In the genomic region with DNA sequence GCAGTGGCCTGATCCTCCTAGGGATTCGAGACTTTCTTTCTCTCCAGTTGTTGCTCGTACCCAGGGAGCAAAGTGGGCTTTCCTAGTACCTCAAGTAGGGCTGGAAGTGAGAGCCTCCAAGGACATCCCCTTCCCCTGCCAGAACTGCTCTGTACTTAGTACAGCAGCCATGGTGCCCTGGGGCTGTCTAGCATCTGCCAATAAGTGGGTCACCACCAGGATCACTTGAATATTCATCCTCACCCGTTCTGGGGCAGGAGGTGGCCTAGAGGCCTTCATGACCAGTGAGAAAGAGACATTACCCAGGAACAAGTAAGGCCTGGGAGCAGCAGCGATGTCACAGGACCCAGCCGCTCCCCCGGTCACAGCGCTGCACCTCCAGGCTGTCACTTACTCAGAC, we compare ENCODE assay signal across 17 mouse cellular contexts. TPM values are rescaled to one million over a fixed set of nuclear protein-coding genes. Genes with fewer than 3 reads are reported as not detected.
DNase-seq lines count a peak whose midpoint lies in the region; ATAC-seq and TF ChIP-seq lines count a peak whose summit lies in the region.
"Had no signal": no experiment of that assay in that cellular context is flagged by ENCODE, and none has a peak within 500 bp of the region (broad histone marks: within the 10 kb centered on the region; RNA-seq: fewer than 3 reads in every experiment).

No protein-coding gene starts in this region.

- intact Hi-C loops in heart, postnatal 10 days (cut with DNase I): no loop called here

- no peak overlapping the region for H3K4me3 ChIP-seq in heart, embryonic 10.5 days
- no peak overlapping the region for H3K4me3 ChIP-seq in lung, postnatal 0 days (ENCODE audit: low read depth, low read length)
- H3K4me3 ChIP-seq in embryonic facial prominence, embryonic 12.5 days: no peak overlapping the region
- H3K4me3 ChIP-seq: forebrain, embryonic 15.5 days; gastrocnemius, adult 2 months; kidney, embryonic 15.5 days; liver, embryonic 13.5 days had no signal

- H3K9me3 ChIP-seq in heart, embryonic 10.5 days: no peaks in the 10 kb centered on the region
- H3K9me3 ChIP-seq in lung, postnatal 0 days (ENCODE audit: low read length): no peaks in the 10 kb centered on the region
- H3K9me3 ChIP-seq in embryonic facial prominence, embryonic 12.5 days: no peaks in the 10 kb centered on the region
- H3K9me3 ChIP-seq: forebrain, embryonic 15.5 days; kidney, embryonic 15.5 days; liver, embryonic 13.5 days had no signal

- no peak for ATAC-seq in lung, postnatal 0 days
- no peak for ATAC-seq in embryonic facial prominence, embryonic 12.5 days (ENCODE audit: insufficient number of reproducible peaks, insufficient read depth, low FRiP score, low TSS enrichment)
- ATAC-seq: forebrain, embryonic 15.5 days; inflammation-experienced regulatory T-cells, adult 6 months; midbrain, embryonic 16.5 days had no signal

- H3K27ac ChIP-seq in heart, embryonic 10.5 days: peak overlapping the region; percentile 24
- H3K27ac ChIP-seq in lung, postnatal 0 days (ENCODE audit: low read length): peak overlapping the region; percentile 51; the same call in 1 of the 2 replicates
- H3K27ac ChIP-seq in embryonic facial prominence, embryonic 12.5 days: peak overlapping the region; percentile 46; the same call in 1 of the 2 replicates
- H3K27ac ChIP-seq: forebrain, embryonic 15.5 days; gastrocnemius, adult 2 months; kidney, embryonic 15.5 days; liver, embryonic 13.5 days had no signal

- WGBS in heart, embryonic 10.5 days: 80% methylated on average over 7 of the region's 7 CpGs
- WGBS in lung, postnatal 0 days: 84% methylated on average over 7 of the region's 7 CpGs
- WGBS in embryonic facial prominence, embryonic 12.5 days: 72% methylated on average over 7 of the region's 7 CpGs

- H3K27me3 ChIP-seq in heart, embryonic 10.5 days (ENCODE audit: insufficient read depth, poor library complexity, severe bottlenecking): peaks cover 20% of the 10 kb centered on the region
- no peaks in the 10 kb centered on the region for H3K27me3 ChIP-seq in lung, postnatal 0 days (replicated peaks; ENCODE audit: insufficient read depth, low read length)
- peaks cover 3% of the 10 kb centered on the region; the same call in 1 of the 2 replicates for H3K27me3 ChIP-seq in embryonic facial prominence, embryonic 12.5 days
- H3K27me3 ChIP-seq: forebrain, embryonic 15.5 days; liver, embryonic 13.5 days had no signal

- no peak for TF ChIP-seq CTCF in lung, postnatal 0 days (IDR thresholded peaks at IDR 0.05)

- H3K4me2 ChIP-seq in lung, postnatal 0 days (replicated peaks; ENCODE audit: low read depth, low read length): no peak overlapping the region
- H3K4me2 ChIP-seq in embryonic facial prominence, embryonic 12.5 days (replicated peaks): no peak overlapping the region
- H3K4me2 ChIP-seq: forebrain, embryonic 15.5 days; kidney, embryonic 15.5 days; liver, embryonic 13.5 days had no signal

- H3K4me1 ChIP-seq in heart, embryonic 10.5 days: peaks cover 68% of the 10 kb centered on the region
- H3K4me1 ChIP-seq in lung, postnatal 0 days (ENCODE audit: insufficient read depth, low read depth, low read length): no peaks in the 10 kb centered on the region
- peaks cover 9% of the 10 kb centered on the region; the same call in 1 of the 2 replicates for H3K4me1 ChIP-seq in embryonic facial prominence, embryonic 12.5 days
- H3K4me1 ChIP-seq: forebrain, embryonic 15.5 days had no signal

- TF ChIP-seq EP300 in lung, postnatal 0 days (IDR thresholded peaks at IDR 0.05): no peak

- H3K36me3 ChIP-seq in heart, embryonic 10.5 days: peaks cover 28% of the 10 kb centered on the region
- peaks cover 8% of the 10 kb centered on the region for H3K36me3 ChIP-seq in lung, postnatal 0 days (ENCODE audit: insufficient read depth, low read length)
- peaks cover 36% of the 10 kb centered on the region for H3K36me3 ChIP-seq in embryonic facial prominence, embryonic 12.5 days

- DNase-seq in heart, embryonic 10.5 days (ENCODE audit: low spot score): no peak
- no peak for DNase-seq in heart, postnatal 10 days
- DNase-seq in lung, postnatal 0 days (ENCODE audit: low spot score): no peak
- DNase-seq in lung, postnatal 14 days: no peak
- DNase-seq in retina, embryonic 14.5 days (ENCODE audit: low spot score): peak; percentile 61
- no peak for DNase-seq in adipocyte (ENCODE audit: low spot score)
- DNase-seq: adrenal gland, postnatal 36 days; gastrocnemius, adult 2 months; liver, embryonic 13.5 days; right cerebral cortex, postnatal 4 days; thymus, adult 18-20 months had no signal

- no peak overlapping the region for H3K9ac ChIP-seq in lung, postnatal 0 days (replicated peaks; ENCODE audit: low read depth)
- no peak overlapping the region for H3K9ac ChIP-seq in embryonic facial prominence, embryonic 12.5 days
- H3K9ac ChIP-seq: forebrain, embryonic 15.5 days; kidney, embryonic 15.5 days; liver, embryonic 13.5 days had no signal

RNA-seq across cellular contexts. Expression of gene Nat9, which starts 22.3 kb away (rescaled TPM):
- polyA plus RNA-seq in heart, embryonic 10.5 days (2016; fragmentation: Nextera tagmentation; extraction: Ambion mirVana): 15.8 and 17.0 TPM in 2 replicates
- 10 to 100 TPM; 14.8 to 19.9 TPM for total RNA-seq in heart, postnatal 10 days (2021)
- polyA plus RNA-seq in lung, postnatal 0 days (2015; fragmentation: Nextera tagmentation; extraction: Ambion mirVana): 30.3 and 30.8 TPM in 2 replicates
- 21.8 and 23.7 TPM in 2 replicates for polyA plus RNA-seq in embryonic facial prominence, embryonic 12.5 days (2016; fragmentation: Nextera tagmentation; extraction: Ambion mirVana)

RNA-seq across cellular contexts. Expression of gene Tmem104, which starts 22.7 kb away (rescaled TPM):
- polyA plus RNA-seq in heart, embryonic 10.5 days (2016; fragmentation: Nextera tagmentation; extraction: Ambion mirVana): 9.6 TPM in 2 replicates
- total RNA-seq in heart, postnatal 10 days (2021): 10 to 100 TPM; 10.9 TPM
- 9.6 and 10.5 TPM in 2 replicates for polyA plus RNA-seq in lung, postnatal 0 days (2015; fragmentation: Nextera tagmentation; extraction: Ambion mirVana)
- 10.1 and 13.4 TPM in 2 replicates for polyA plus RNA-seq in embryonic facial prominence, embryonic 12.5 days (2016; fragmentation: Nextera tagmentation; extraction: Ambion mirVana)

RNA-seq across cellular contexts. Expression of gene Slc9a3r1, which starts 46.8 kb away (rescaled TPM):
- polyA plus RNA-seq in heart, embryonic 10.5 days (2016; fragmentation: Nextera tagmentation; extraction: Ambion mirVana): 29.5 and 74.6 TPM in 2 replicates
- 10 to 100 TPM; 11.9 to 17.4 TPM for total RNA-seq in heart, postnatal 10 days (2021)
- 56.9 and 71.2 TPM in 2 replicates for polyA plus RNA-seq in lung, postnatal 0 days (2015; fragmentation: Nextera tagmentation; extraction: Ambion mirVana)
- 34.6 and 35.4 TPM in 2 replicates for polyA plus RNA-seq in embryonic facial prominence, embryonic 12.5 days (2016; fragmentation: Nextera tagmentation; extraction: Ambion mirVana)

RNA-seq across cellular contexts. Expression of gene Grin2c, which starts 57.1 kb away (rescaled TPM):
- 0.23 and 0.65 TPM in 2 replicates for polyA plus RNA-seq in heart, embryonic 10.5 days (2016; fragmentation: Nextera tagmentation; extraction: Ambion mirVana)
- not detected for total RNA-seq in heart, postnatal 10 days (2021)
- polyA plus RNA-seq in lung, postnatal 0 days (2015; fragmentation: Nextera tagmentation; extraction: Ambion mirVana): 0.11 TPM in 2 replicates
- 0.06 TPM in 1 of 2 replicates, not detected in the other for polyA plus RNA-seq in embryonic facial prominence, embryonic 12.5 days (2016; fragmentation: Nextera tagmentation; extraction: Ambion mirVana)
- total RNA-seq: MEL had no signal
- polyA plus RNA-seq: inflammation-experienced regulatory T-cells, adult 6 months; kidney, embryonic 15.5 days had no signal
